Mouse (Mus musculus) midbrain, embryonic 16.5 days (tissue): Measurements from ENCODE around the gene Fbxo9. TPM values are rescaled to one million over a fixed set of nuclear protein-coding genes. Genes with fewer than 3 reads are reported as not detected.

ENCODE experiments used
- ATAC-seq: fragments of 200-750 bp; cut with Nextera tagmentation; 2 replicates; pipeline ENCODE4 v1.8.0; 2017; ENCODE audit warnings: moderate TSS enrichment
- H3K27ac ChIP-seq: fragments of 300-500 bp; sonication (generic); 2 replicates; pipeline ENCODE4 v1.5.1; 2014; ENCODE audit warnings: mild to moderate bottlenecking, low read length, mixed read lengths
- H3K27me3 ChIP-seq: fragments of 300-500 bp; sonication (generic); 2 replicates; pipeline ENCODE4 v1.6.1; 2014; ENCODE audit warnings: low read depth, low read length, mixed read lengths; ENCODE audit not compliant: control insufficient read depth, insufficient read depth
- H3K36me3 ChIP-seq: fragments of 300-500 bp; sonication (generic); 2 replicates; pipeline ENCODE4 v1.6.1; 2014; ENCODE audit warnings: mild to moderate bottlenecking, low read length, moderate library complexity, mixed read lengths; ENCODE audit not compliant: control insufficient read depth, insufficient read depth
- H3K4me1 ChIP-seq: fragments of 300-500 bp; sonication (generic); 2 replicates; pipeline ENCODE4 v1.6.1; 2014; ENCODE audit warnings: mild to moderate bottlenecking, low read length, mixed read lengths; ENCODE audit not compliant: control insufficient read depth, insufficient read depth
- H3K4me2 ChIP-seq: fragments of 300-500 bp; sonication (generic); 2 replicates; pipeline ENCODE4 v1.6.1; 2014; ENCODE audit warnings: mild to moderate bottlenecking, low read length, mixed read lengths
- H3K4me3 ChIP-seq: fragments of 300-500 bp; sonication (generic); 2 replicates; pipeline ENCODE4 v1.5.1; 2014; ENCODE audit warnings: low read depth, mild to moderate bottlenecking, low read length, moderate library complexity, mixed read lengths
- H3K9ac ChIP-seq: fragments of 300-500 bp; sonication (generic); 2 replicates; pipeline ENCODE4 v1.6.1; 2014; ENCODE audit warnings: low read depth, low read length, mixed read lengths
- H3K9me3 ChIP-seq: fragments of 300-500 bp; sonication (generic); replicated peaks from 2 replicates; pipeline ENCODE4 v1.6.1; 2014; ENCODE audit warnings: mild to moderate bottlenecking, low read length, mixed read lengths; ENCODE audit not compliant: control insufficient read depth, poor library complexity, severe bottlenecking
- WGBS: fragments of 180-500 bp; shearing (Covaris S2); extraction: QIAGEN DNeasy Blood & Tissue Kit; methylation state at CpG from one replicate; pipeline ENCODE4 v1.1.7; 2014; 5-methylcytosine and 5-hydroxymethylcytosine counted together
- polyA plus RNA-seq: library from polyadenylated mRNA; unstranded; fragments of >200 nt; fragmentation: Nextera tagmentation; extraction: Ambion mirVana; gene quantifications from 2 replicates; pipeline ENCODE4 v1.2.1, GENCODE M21; 2015

The Fbxo9 gene
- polyA plus RNA-seq, 1 experiment from 2014 or later: 81.0 TPM

DNA sequence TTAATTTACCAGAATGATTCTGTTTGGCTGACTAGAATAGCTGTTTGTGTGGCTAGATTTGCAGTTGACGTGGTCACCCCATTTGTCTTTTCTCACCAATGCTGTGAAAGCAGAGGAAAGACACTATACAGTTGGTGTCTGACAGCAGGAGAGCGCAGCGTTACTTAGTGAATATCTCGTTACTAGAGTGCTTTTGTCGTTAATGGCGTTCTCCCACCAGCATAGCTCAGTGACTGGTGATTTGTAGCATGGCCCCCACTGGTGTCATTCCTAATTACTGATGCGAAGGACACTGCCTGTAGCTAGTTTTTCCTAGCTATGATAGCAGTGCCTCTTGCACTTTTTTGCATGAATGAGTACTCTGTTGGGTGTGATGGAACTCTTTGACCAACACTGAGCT, 26.8 kb upstream of the Fbxo9 start:
- WGBS: 63% methylated on average over 7 of the region's 7 CpGs
- Histone ChIP-seq H3K9ac (no peak overlapping the region), H3K27ac (no peak overlapping the region), H3K36me3 (peaks cover 30% of the 10 kb centered on the region), H3K4me1 (no peaks in the 10 kb centered on the region), H3K27me3 (no peaks in the 10 kb centered on the region), H3K9me3 (no peaks in the 10 kb centered on the region), H3K4me2 (no peak overlapping the region), H3K4me3 (no peak overlapping the region)
- ATAC-seq: no peak

- H3K4me3 ChIP-seq: no peak overlapping the region
- no peak overlapping the region for H3K9ac ChIP-seq
- H3K36me3 ChIP-seq: no peaks in the 10 kb centered on the region
- H3K4me1 ChIP-seq: peaks cover 15% of the 10 kb centered on the region
- H3K27ac ChIP-seq: peak overlapping the region; percentile 29; the same call in 1 of the 2 replicates
- no peak overlapping the region for H3K4me2 ChIP-seq
- WGBS: 58% methylated on average over 10 of the region's 10 CpGs
- no peaks in the 10 kb centered on the region for H3K27me3 ChIP-seq
- 0 out of 2 replicates have a peak, but pooled peaks have one; percentile 33 for ATAC-seq
- H3K9me3 ChIP-seq: no peaks in the 10 kb centered on the region
Observed at GRCm38 (mm10) chr9:78126643-78127042, 17.8 kb upstream of the Fbxo9 start.

DNA sequence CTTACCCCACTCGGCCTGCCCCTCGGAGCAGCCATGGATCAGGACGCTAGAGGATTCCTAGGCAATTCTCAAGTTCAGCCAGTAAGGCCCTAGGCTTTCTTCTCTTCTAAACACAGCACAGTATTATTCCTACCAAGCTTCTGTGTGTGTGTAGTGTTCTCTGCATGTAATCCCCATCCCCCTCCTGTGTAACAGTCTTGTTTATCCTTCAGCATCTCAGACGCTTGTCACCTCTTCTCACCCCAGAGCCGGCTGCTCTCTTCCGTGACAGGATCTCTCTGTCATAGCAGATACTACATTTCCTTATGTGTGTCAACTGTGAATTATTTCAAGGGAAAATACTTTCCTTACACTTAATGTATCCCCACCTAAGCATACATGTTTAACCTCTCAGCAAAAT, 17.1 kb upstream of the Fbxo9 start:
- H3K4me3 ChIP-seq: no peak overlapping the region
- no peaks in the 10 kb centered on the region; the same call in 1 of the 2 replicates for H3K36me3 ChIP-seq
- ATAC-seq: peak; percentile 52; the same call in 1 of the 2 replicates
- H3K9ac ChIP-seq: peak overlapping the region; percentile 11; the same call in 1 of the 2 replicates
- H3K4me1 ChIP-seq: peaks cover 15% of the 10 kb centered on the region
- H3K4me2 ChIP-seq: no peak overlapping the region
- 44% methylated on average over 6 of the region's 6 CpGs for WGBS
- no peaks in the 10 kb centered on the region for H3K27me3 ChIP-seq
- no peaks in the 10 kb centered on the region for H3K9me3 ChIP-seq
- H3K27ac ChIP-seq: peak overlapping the region; percentile 64; the same call in 1 of the 2 replicates

- Histone ChIP-seq H3K27me3 (no peaks in the 10 kb centered on the region), H3K4me2 (no peak overlapping the region), H3K36me3 (peaks cover 2% of the 10 kb centered on the region; the same call in 1 of the 2 replicates), H3K4me3 (no peak overlapping the region), H3K9ac (no peak overlapping the region), H3K4me1 (peaks cover 15% of the 10 kb centered on the region), H3K27ac (no peak overlapping the region), H3K9me3 (no peaks in the 10 kb centered on the region)
- no peak for ATAC-seq
- WGBS: 89% methylated on average over 6 of the region's 6 CpGs
Observed at GRCm38 (mm10) chr9:78124297-78124696, 15.4 kb upstream of the Fbxo9 start.

GRCm38 (mm10) chr9:78122939-78123712, 14.3 kb upstream of the Fbxo9 start:
- H3K27ac ChIP-seq: no peak overlapping the region
- H3K4me1 ChIP-seq: peaks cover 15% of the 10 kb centered on the region
- H3K9me3 ChIP-seq: no peaks in the 10 kb centered on the region
- H3K9ac ChIP-seq: no peak overlapping the region
- WGBS: 97% methylated on average over 7 of the region's 7 CpGs
- peaks cover 9% of the 10 kb centered on the region for H3K36me3 ChIP-seq
- H3K4me3 ChIP-seq: no peak overlapping the region
- no peak overlapping the region for H3K4me2 ChIP-seq
- ATAC-seq: no peak
- H3K27me3 ChIP-seq: no peaks in the 10 kb centered on the region

DNA sequence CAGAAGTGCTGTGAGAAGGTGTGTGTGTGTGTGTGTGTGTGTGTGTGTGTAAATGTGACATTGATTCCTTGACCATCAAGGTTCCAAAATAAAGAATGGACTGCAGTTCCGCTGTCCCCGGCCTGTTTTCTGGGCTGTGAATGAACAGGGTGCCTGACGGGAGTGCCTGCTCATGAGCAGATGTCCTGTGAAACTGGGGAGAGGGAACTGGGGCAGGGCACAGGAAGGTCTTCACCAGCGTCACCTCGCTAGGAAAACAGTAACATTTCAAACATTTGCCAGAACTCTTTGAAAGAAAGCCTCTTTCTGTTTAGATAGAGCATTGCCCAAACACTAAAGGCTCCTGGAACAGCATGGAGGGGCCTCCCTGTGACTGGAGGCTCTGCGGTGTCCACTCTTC, 13.1 kb upstream of the Fbxo9 start:
- Histone ChIP-seq H3K9ac (no peak overlapping the region), H3K27ac (no peak overlapping the region), H3K36me3 (peaks cover 9% of the 10 kb centered on the region), H3K4me1 (peaks cover 15% of the 10 kb centered on the region), H3K4me2 (no peak overlapping the region), H3K9me3 (no peaks in the 10 kb centered on the region), H3K4me3 (no peak overlapping the region), H3K27me3 (no peaks in the 10 kb centered on the region)
- WGBS: 83% methylated on average over 6 of the region's 6 CpGs
- ATAC-seq: no peak

GRCm38 (mm10) chr9:78121358-78121757, 12.5 kb upstream of the Fbxo9 start:
- no peak overlapping the region for H3K4me3 ChIP-seq
- H3K4me2 ChIP-seq: no peak overlapping the region
- H3K9me3 ChIP-seq: no peaks in the 10 kb centered on the region
- 91% methylated on average over 8 of the region's 8 CpGs for WGBS
- no peak for ATAC-seq
- no peak overlapping the region for H3K27ac ChIP-seq
- H3K27me3 ChIP-seq: no peaks in the 10 kb centered on the region
- peaks cover 9% of the 10 kb centered on the region for H3K36me3 ChIP-seq
- peaks cover 15% of the 10 kb centered on the region for H3K4me1 ChIP-seq
- H3K9ac ChIP-seq: no peak overlapping the region

DNA sequence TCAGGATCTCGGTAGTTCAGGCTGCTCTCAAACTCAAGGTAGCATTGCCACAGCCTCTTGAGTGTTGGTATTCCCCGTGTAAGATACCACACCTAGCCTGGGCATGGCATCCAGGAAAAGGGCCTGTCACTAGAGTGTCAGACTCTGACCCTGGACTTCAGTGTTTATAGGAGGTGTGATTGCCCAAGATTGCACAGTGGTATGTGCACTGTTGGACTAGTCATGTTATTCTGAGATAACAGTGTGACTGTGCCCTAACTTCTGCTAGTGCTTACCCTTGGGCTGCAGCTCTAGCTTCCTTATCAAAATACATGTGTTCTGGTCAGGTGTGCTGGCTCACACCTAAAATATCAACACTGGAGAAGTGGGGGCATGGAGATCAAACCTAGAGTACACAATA, 8.8 kb upstream of the Fbxo9 start:
- ATAC-seq: no peak

GRCm38 (mm10) chr9:78115746-78116145, 6.9 kb upstream of the Fbxo9 start:
- no peak for ATAC-seq
- WGBS: 94% methylated on average over 9 of the region's 9 CpGs

More for the DNA sequence above, 8.8 kb upstream of the Fbxo9 start:
- H3K27me3 ChIP-seq: no peaks in the 10 kb centered on the region
- no peak overlapping the region for H3K9ac ChIP-seq
- H3K36me3 ChIP-seq: peaks cover 9% of the 10 kb centered on the region
- no peak overlapping the region for H3K4me2 ChIP-seq
- 96% methylated on average over 2 of the region's 2 CpGs for WGBS
- H3K9me3 ChIP-seq: no peaks in the 10 kb centered on the region
- peaks cover 19% of the 10 kb centered on the region for H3K4me1 ChIP-seq
- H3K4me3 ChIP-seq: no peak overlapping the region
- H3K27ac ChIP-seq: no peak overlapping the region

More at GRCm38 (mm10) chr9:78115746-78116145, 6.9 kb upstream of the Fbxo9 start:
- Histone ChIP-seq H3K36me3 (peaks cover 7% of the 10 kb centered on the region), H3K4me1 (peaks cover 22% of the 10 kb centered on the region), H3K27ac (no peak overlapping the region), H3K9me3 (no peaks in the 10 kb centered on the region), H3K9ac (no peak overlapping the region), H3K4me2 (no peak overlapping the region), H3K27me3 (no peaks in the 10 kb centered on the region), H3K4me3 (no peak overlapping the region)
